Mouse (Mus musculus) stomach, postnatal 0 days (tissue): Measurements from ENCODE around the gene Mbnl2. TPM values are rescaled to one million over a fixed set of nuclear protein-coding genes. Genes with fewer than 3 reads are reported as not detected.

Experiments used
- ATAC-seq: fragments of 200-750 bp; cut with Nextera tagmentation; 2 replicates; pipeline ENCODE4 v1.8.0; 2017; ENCODE audit not compliant: low FRiP score, low TSS enrichment
- DNase-seq: peaks from one replicate; pipeline ENCODE4 v3.0.0-alpha.2; 2016; ENCODE audit warnings: low spot score
- H3K27ac ChIP-seq: fragments of 300-500 bp; sonication (generic); replicated peaks from 2 replicates; pipeline ENCODE4 v1.5.1; 2014; ENCODE audit warnings: mild to moderate bottlenecking, control low read depth
- H3K27me3 ChIP-seq: fragments of 300-500 bp; sonication (generic); 2 replicates; pipeline ENCODE4 v1.6.1; 2014; ENCODE audit warnings: low read length; ENCODE audit not compliant: control insufficient read depth, insufficient read depth
- H3K36me3 ChIP-seq: fragments of 300-500 bp; sonication (generic); 2 replicates; pipeline ENCODE4 v1.6.1; 2014; ENCODE audit warnings: low read length, mixed read lengths; ENCODE audit not compliant: control insufficient read depth, insufficient read depth
- H3K4me1 ChIP-seq: fragments of 300-500 bp; sonication (generic); replicated peaks from 2 replicates; pipeline ENCODE4 v1.6.1; 2014; ENCODE audit warnings: antibody characterized with exemption; ENCODE audit not compliant: control insufficient read depth, insufficient read depth
- H3K4me2 ChIP-seq: fragments of 300-500 bp; sonication (generic); replicated peaks from 2 replicates; pipeline ENCODE4 v1.6.1; 2014; ENCODE audit warnings: low read depth, mild to moderate bottlenecking, control low read depth, moderate library complexity
- H3K4me3 ChIP-seq: fragments of 300-500 bp; sonication (generic); 2 replicates; pipeline ENCODE4 v1.5.1; 2014; ENCODE audit warnings: low read depth, low read length, control low read depth
- H3K9ac ChIP-seq: fragments of 300-500 bp; sonication (generic); 2 replicates; pipeline ENCODE4 v1.6.1; 2014; ENCODE audit warnings: mild to moderate bottlenecking, low read length, control low read depth, mixed read lengths
- H3K9me3 ChIP-seq: fragments of 300-500 bp; sonication (generic); 2 replicates; pipeline ENCODE4 v1.6.1; 2016; ENCODE audit warnings: low read length; ENCODE audit not compliant: control insufficient read depth
- CTCF ChIP-seq: IDR thresholded peaks from 2 replicates; pipeline ENCODE4 v1.5.1; 2016; ENCODE audit warnings: antibody characterized with exemption, low read depth, mild to moderate bottlenecking, moderate library complexity
- EP300 ChIP-seq: optimal IDR thresholded peaks from 2 replicates; pipeline ENCODE3; 2016; ENCODE audit warnings: antibody characterized with exemption
- WGBS: fragments of 180-500 bp; shearing (Covaris S2); extraction: QIAGEN DNeasy Blood & Tissue Kit; methylation state at CpG from one replicate; pipeline ENCODE4 v1.1.7; 2014; 5-methylcytosine and 5-hydroxymethylcytosine counted together
- polyA plus RNA-seq: library from polyadenylated mRNA; unstranded; fragments of >200 nt; fragmentation: Nextera tagmentation; extraction: Ambion mirVana; gene quantifications from 2 replicates; pipeline ENCODE4 v1.2.1, GENCODE M21; 2015

The Mbnl2 gene
- polyA plus RNA-seq, 1 experiment from 2014 or later = 104 TPM

GRCm38 (mm10) chr14:120362409-120362992 lies 87.0 kb downstream of the Mbnl2 start:
- H3K4me2 ChIP-seq = no peak overlapping the region
- DNase-seq (no peak), ATAC-seq (peak; percentile 85)
- H3K9ac ChIP-seq = no peak overlapping the region
- no peaks in the 10 kb centered on the region; the same call in 1 of the 2 replicates for H3K36me3 ChIP-seq
- WGBS = 38% methylated on average over 8 of the region's 8 CpGs
- H3K9me3 ChIP-seq = no peaks in the 10 kb centered on the region
- TF ChIP-seq EP300 (no peak), CTCF (no peak)
- H3K27ac ChIP-seq = peak overlapping the region; percentile 61
- H3K4me3 ChIP-seq = no peak overlapping the region
- peaks cover 3% of the 10 kb centered on the region; the same call in 1 of the 2 replicates for H3K4me1 ChIP-seq
- no peaks in the 10 kb centered on the region for H3K27me3 ChIP-seq

DNA sequence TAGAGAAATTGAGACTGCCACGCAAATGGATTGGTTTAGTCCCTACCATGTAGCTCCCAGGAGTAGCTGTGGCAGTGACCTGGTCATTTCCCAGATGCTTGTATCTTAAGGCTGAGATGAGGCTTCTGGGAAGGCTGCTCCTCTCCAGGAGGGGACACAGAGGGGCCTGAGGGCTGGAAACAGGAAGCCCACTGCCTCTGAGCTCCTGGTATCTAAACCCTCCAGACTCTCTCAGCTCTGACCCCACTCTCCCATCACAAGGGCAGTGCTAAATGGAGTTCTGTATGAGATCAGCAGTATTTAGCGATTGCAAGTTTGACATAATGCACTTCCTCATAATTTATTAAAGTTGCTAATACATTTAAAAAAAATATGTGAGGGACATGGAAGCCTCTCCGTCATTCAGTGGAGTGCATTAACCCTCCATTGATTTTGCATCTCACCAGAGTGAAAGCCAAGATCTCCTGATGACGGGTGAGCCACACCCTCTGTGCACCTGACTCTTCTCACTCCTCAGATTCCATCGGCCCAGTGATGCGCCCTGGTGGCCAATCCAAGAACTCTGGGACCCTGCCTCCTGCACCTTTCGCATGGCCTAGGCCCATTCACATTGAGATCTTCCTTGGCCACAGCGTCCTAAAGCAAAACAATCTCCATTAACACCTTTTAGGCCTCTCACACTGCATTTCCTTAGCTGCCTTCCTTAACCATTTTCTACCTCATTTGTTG lies 87.8 kb downstream of the Mbnl2 start:
- Histone ChIP-seq H3K9ac (no peak overlapping the region), H3K27ac (peak overlapping the region; percentile 61), H3K4me3 (no peak overlapping the region), H3K36me3 (no peaks in the 10 kb centered on the region; the same call in 1 of the 2 replicates), H3K9me3 (no peaks in the 10 kb centered on the region), H3K27me3 (no peaks in the 10 kb centered on the region), H3K4me2 (no peak overlapping the region), H3K4me1 (peaks cover 3% of the 10 kb centered on the region; the same call in 1 of the 2 replicates)
- WGBS = 62% methylated on average over 8 of the region's 8 CpGs
- ATAC-seq = peak; percentile 50; the same call in 1 of the 2 replicates
- TF ChIP-seq EP300 (no peak), CTCF (peak; percentile 66)
- DNase-seq = peak; percentile 42

DNA sequence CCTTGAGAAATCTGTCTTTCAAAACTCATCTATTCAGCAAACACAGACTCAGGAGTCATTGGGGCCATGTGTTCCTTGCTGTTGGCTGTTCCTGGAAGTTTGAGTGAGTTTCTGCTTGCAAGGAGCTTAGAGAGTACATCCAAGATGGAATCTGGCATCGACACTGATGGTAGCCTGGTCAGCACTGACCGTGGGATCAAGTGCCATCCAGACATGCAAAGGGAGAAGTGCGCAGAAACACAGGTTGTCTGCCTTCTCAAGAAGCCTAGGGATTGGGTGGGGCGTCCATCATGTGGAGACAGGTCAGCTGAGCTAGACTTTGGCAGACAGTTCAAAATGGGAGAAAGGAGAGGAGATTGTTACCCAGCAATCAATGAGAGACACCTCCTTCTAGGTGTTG lies 89.6 kb downstream of the Mbnl2 start:
- Histone ChIP-seq H3K27ac (no peak overlapping the region), H3K27me3 (no peaks in the 10 kb centered on the region), H3K9me3 (no peaks in the 10 kb centered on the region), H3K4me1 (peaks cover 5% of the 10 kb centered on the region; the same call in 1 of the 2 replicates), H3K36me3 (no peaks in the 10 kb centered on the region), H3K4me3 (no peak overlapping the region), H3K4me2 (no peak overlapping the region), H3K9ac (no peak overlapping the region)
- ATAC-seq (no peak), DNase-seq (no peak)
- TF ChIP-seq EP300 (no peak), CTCF (no peak)
- 85% methylated on average over 4 of the region's 4 CpGs for WGBS

- WGBS = 89% methylated on average over 8 of the region's 8 CpGs
- H3K27ac ChIP-seq = no peak overlapping the region
Observed at GRCm38 (mm10) chr14:120366962-120367361, 91.5 kb downstream of the Mbnl2 start.

GRCm38 (mm10) chr14:120367589-120367988 lies 92.1 kb downstream of the Mbnl2 start:
- no peaks in the 10 kb centered on the region for H3K9me3 ChIP-seq
- H3K36me3 ChIP-seq = no peaks in the 10 kb centered on the region
- H3K27ac ChIP-seq = no peak overlapping the region
- peaks cover 9% of the 10 kb centered on the region; the same call in 1 of the 2 replicates for H3K4me1 ChIP-seq
- H3K4me3 ChIP-seq = no peak overlapping the region
- H3K27me3 ChIP-seq = no peaks in the 10 kb centered on the region
- 82% methylated on average over 4 of the region's 4 CpGs for WGBS
- no peak overlapping the region for H3K4me2 ChIP-seq
- DNase-seq (no peak), ATAC-seq (no peak)
- H3K9ac ChIP-seq = no peak overlapping the region
- TF ChIP-seq EP300 = no peak
- TF ChIP-seq CTCF = no peak

More at GRCm38 (mm10) chr14:120366962-120367361, 91.5 kb downstream of the Mbnl2 start:
- Histone ChIP-seq H3K27me3 (no peaks in the 10 kb centered on the region), H3K4me1 (peaks cover 8% of the 10 kb centered on the region; the same call in 1 of the 2 replicates), H3K4me2 (no peak overlapping the region), H3K9me3 (no peaks in the 10 kb centered on the region), H3K9ac (no peak overlapping the region), H3K36me3 (no peaks in the 10 kb centered on the region), H3K4me3 (no peak overlapping the region)
- TF ChIP-seq CTCF (no peak), EP300 (no peak)
- ATAC-seq (no peak), DNase-seq (no peak)

DNA sequence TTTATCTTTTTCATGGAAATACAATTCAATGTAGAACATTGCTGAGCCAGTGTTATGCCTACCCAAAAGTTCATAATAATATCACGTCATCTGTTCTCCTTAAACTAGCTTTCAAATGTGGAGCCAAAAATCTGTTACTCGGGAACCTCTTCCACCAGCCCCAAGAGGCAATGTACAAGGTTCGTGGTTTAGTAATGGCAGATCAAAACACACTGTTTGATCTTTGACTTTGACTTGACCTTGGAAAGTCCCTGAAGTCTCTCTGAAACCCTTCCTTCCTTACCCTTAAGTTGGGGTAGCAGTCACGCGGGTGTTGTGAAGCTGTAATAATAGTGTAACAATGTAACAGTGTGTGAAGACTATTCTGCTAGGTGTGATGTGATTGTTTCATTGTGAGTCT lies 93.0 kb downstream of the Mbnl2 start:
- DNase-seq = no peak
- no peaks in the 10 kb centered on the region for H3K27me3 ChIP-seq
- no peak overlapping the region for H3K27ac ChIP-seq
- TF ChIP-seq EP300 = no peak
- TF ChIP-seq CTCF = no peak
- H3K36me3 ChIP-seq = no peaks in the 10 kb centered on the region
- 69% methylated on average over 5 of the region's 5 CpGs for WGBS
- 0 out of 2 replicates have a peak, but pooled peaks cover 8% of the 10 kb centered on the region for H3K4me1 ChIP-seq
- no peak overlapping the region for H3K4me3 ChIP-seq
- no peaks in the 10 kb centered on the region for H3K9me3 ChIP-seq
- no peak overlapping the region for H3K4me2 ChIP-seq
- ATAC-seq = no peak
- H3K9ac ChIP-seq = no peak overlapping the region
